Mouse (Mus musculus) heart, postnatal 0 days (tissue): ENCODE measurements around the gene Cdh5.

Experiments used
- CTCF ChIP-seq: IDR thresholded peaks from 2 replicates; pipeline ENCODE4 v1.5.1; 2016; ENCODE audit warnings: antibody characterized with exemption, control low read depth, low read depth
- EP300 ChIP-seq: IDR thresholded peaks from 2 replicates; pipeline ENCODE4 v1.6.1; 2016; ENCODE audit warnings: antibody characterized with exemption, low read depth

GRCm38 (mm10) chr8:104123080-104123657, 21.7 kb downstream of the Cdh5 start:
- TF ChIP-seq CTCF = no peak
- TF ChIP-seq EP300 = no peak
